Mouse (Mus musculus) CD8-positive naive resting alpha-beta T cell, adult 2 months (primary cell): ENCODE data around the gene Ms4a6c.
"Not testable (repeated sequence)": the region's sequence is repeated elsewhere in the genome, so short reads cannot be mapped to it uniquely, and the experiment has no call there.

Source experiments
- DNase-seq, 2 experiments: peaks; one replicate each; pipeline ENCODE4 v3.0.0; 2022; ENCODE audit warnings: low read depth in 2 of 2, low spot score in 2 of 2

Ms4a6c gene

DNA sequence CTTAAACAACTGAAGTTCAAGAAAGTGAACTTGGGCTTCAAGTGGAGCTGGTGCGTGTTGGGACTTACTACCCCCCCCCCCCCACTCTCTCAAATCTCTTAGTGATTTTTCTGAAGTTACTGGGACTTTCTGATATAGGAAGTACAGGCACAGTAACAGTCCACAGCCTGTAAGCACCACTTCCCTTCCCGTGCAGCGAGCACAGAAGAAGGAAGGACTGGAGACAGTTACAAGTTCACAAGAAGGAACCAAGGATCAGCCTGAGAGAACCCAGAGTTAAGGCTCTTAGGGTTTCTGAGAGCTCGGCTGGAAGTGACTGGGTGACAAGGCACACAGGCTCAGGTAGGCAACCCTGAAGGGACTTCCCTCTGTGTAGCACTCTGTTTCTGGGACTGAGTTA, at the start of gene Ms4a6c:
Gene Ms4a6c (plus strand): TSS at position 152 of the 400 bp plus-strand sequence.
- not testable (repeated sequence) for DNase-seq

DNA sequence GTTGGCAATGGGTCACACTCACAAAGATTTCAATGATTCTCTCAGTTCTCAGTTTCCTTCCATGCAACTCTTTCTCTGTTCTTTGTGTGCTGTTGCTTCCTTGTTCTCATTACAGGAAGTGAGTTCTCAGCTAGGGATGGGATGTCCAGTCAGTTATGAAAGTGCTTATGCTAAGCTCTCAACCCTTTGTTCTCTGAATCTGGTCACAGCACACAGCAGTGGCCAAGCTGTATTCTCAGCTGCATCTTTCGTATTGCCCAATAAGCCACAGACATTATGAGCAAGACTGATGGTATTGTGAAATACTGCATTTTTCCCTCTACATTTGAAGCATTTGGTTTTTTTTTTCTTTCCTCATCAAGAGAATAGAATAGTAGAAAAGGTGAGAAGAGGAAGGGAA, 38.0 kb upstream of the Ms4a6c start:
- not testable (repeated sequence) for DNase-seq

DNA sequence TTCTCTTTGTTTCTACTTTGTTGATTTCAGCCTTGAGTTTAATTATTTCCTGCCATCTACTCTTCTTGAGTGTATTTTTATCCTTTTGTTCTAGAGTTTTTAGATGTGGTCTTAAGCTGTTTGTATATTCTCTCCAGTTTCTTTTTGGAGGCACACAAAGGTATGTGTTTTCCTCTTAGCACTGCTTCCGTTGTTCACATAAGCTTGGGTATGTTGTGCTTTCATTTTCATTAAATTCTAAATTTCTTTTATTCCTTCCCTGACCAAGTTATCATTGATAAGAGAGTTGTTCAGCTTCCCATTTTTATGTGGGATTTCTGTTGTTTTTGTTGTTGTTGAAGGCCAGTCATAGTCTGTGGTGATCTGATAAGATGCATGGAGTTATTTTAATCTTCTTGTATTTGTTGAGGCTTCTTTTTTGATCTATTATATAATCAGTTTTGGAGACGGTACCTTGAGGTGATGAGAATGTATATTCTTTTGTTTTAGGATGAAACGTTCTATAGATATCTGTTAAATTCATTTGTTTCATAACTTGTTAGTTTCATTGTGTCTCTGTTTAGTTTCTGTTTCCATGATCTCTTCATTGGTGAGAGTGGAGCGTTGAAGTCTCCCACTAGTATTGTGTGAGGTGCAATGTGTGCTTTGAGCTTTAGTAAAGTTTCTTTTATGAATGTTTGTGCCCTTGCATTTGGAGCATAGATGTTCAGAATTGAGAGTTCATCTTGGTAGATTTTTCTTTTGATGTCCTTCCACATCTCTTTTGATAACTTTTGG, 33.9 kb upstream of the Ms4a6c start:
- no peak for DNase-seq

DNA sequence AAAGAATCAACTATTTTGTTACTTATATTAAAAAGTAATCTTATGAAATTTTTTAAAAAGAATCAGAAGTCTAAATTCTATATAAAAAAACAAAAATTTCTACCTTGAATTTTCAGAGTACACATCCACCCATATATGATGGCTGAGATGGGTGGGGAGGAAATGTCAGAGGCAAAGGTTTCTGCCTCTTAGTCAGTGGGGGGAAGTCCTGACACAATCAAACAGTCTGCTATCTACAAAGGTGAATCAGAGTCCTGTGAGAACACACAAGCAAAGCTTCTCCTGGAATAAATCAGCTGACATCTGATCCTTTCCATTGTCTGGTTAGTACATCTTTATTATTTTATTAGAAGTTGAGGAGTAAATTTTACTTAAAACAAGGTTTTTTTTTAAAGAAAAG, 25.8 kb upstream of the Ms4a6c start, which contains the start of gene Ms4a4b:
Gene Ms4a4b (plus strand): TSS at position 216 of the 400 bp plus-strand sequence.
- DNase-seq = no peak

DNA sequence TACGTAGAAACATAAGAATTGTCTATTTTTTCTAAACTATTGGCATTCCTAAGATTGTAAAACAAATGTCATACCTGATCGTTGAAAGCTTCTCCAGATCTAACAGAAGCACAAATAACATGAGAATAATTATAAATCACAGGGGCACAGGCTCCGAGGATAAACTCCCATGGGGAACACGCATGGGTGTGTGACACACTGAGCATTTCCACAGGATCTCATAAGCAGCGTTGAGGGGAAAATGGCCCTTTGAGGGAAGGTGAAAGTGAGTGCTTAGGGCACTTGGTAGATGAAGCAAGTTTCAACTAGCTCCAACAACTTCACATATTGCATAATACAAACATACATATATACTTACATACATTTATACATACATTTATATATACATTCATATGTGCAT, 25.2 kb upstream of the Ms4a6c start:
- no peak for DNase-seq

DNA sequence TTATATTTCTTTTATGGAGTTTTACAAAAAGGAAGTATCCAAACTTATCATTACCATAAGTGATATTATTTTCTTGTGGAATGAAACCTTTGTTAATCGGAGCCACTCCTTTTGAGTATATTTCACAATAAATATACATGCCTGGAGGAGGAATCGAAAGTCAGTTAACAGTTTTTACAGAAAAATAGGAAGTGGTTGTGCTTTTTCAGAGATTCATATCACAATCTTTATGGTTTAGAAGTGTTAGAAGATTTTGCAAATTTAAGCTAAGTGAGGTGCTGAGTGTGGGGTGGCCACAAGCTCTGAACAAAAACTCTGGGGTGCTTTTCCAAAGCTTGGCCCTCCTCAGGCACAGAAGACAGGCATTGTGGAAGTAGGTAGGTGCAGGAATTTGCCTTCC, 21.9 kb upstream of the Ms4a6c start:
- DNase-seq = no peak

DNA sequence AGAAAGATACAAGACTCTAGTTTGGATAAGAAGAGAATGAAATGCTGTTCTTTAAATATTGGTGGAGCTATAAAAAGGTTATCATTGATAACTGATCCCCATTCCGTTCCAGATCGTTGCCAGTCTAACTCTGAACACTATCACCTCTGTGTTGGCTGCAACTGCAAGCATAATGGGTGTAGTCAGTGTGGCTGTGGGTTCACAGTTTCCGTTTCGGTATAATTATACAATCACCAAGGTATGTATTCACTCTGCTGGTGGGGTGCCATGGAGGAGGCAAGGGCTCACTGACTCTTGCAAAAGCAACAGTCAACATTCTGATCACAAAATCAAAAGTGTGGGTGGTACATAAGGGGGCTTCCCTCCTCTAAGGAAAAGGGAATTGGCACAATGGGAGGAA, 10.1 kb upstream of the Ms4a6c start:
- not testable (repeated sequence) for DNase-seq

DNA sequence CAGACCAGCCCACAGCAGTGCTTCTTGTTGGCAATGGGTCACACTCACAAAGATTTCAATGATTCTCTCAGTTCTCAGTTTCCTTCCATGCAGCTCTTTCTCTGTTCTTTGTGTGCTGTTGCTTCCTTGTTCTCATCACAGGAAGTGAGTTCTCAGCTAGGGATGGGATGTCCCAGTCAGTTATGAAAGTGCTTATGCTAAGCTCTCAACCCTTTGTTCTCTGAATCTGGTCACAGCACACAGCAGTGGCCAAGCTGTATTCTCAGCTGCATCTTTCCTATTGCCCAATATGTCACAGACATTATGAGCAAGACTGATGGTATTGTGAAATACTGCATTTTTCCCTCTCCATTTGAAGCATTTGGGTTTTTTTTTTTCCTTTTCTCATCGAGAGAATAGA, 4.4 kb upstream of the Ms4a6c start:
- DNase-seq = not testable (repeated sequence)

DNA sequence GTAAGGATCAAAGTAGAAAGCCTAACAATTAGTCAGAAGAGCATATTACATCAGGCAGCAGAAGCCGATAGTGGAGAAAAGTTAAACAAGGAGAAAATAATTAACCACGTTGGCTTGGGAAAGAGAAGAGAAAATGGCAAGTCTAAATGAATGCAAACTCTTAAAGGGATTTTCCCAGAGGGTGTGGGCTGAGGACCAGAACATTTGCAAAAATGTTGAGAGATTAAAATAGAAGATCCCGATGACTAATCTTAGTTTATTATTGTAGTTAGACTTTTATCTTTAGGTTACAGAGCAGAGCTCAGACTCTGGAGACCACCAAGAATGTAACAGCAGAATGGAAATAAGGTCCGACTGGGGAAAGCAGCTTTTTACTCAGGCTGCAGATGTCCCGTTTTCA, 2.7 kb upstream of the Ms4a6c start:
- DNase-seq = no peak

DNA sequence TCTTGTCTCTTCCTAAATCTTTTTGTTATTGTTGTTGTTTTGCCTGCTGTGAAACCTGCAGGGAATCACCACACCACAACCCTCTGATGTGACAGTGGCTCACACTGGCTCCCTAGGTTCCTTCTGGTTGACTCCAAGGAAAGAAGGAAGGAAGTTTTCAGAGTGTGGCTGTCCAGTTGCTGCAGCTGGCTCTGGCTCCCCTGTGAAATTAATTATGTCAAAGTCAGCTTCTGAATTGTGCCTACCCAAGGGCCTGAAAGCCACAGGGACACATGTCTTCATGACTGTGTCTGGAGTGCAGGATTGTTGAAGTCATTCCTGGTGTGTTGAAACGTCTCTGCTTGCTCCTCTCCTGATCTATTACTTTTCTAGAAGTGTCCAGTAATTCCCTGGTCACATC, 805 bp upstream of the Ms4a6c start:
- not testable (repeated sequence) for DNase-seq

DNA sequence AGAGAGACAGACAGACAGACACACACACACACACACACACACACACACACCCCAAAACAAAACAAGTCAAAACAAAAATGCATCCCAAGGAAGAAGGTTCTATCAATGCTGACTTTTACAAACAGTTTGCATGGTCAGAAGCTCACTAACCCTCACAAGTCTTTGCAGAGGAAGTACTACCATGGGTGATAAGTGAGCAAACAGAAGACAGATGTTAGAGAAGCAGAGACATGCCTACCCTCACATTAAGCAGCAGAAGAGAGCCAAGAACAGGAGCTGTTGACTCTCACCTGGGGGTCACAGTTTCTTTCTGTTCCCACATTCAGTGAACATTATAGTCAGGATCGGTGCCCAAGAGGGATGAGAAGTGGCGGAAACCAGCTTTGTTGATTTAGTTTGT, 10.5 kb downstream of the Ms4a6c start:
- no peak for DNase-seq

DNA sequence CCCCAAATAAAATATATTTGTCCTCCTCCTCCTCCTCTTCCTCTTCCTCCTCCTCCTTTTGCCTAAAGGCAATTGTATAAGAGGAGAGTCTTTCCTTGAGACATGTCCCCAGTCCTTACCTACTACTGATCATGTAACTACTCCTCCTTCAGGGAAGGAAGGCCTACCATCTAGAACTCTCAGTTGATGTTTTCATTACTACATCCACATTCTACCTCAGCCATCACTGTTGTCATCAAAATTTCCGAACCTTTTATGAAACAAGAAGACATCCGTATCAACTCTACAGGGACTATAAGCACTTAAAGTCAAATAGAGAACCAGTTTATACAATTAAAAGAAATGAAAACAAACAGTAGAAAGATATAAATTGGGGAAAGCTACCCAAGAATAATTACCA, 13.5 kb downstream of the Ms4a6c start:
- DNase-seq = no peak

DNA sequence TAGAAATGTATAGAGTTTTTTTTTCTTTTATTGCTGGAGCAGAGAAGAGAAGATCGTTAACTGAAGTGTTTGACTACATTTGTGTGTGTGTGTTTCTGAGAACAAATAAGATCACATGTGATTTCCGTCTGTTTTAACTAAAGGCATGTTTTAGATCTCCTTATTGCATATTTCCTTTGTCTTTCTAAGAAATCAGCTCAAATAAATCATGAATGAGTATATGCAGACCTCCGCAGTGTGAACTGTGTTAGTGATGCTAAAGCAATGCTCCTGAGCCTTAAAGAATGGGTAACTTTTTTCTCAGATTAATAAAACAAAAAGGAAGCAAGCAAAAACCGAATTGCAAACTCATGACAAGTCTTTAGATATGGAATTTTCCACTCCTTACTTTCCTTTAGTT, 14.8 kb downstream of the Ms4a6c start:
- DNase-seq = no peak

DNA sequence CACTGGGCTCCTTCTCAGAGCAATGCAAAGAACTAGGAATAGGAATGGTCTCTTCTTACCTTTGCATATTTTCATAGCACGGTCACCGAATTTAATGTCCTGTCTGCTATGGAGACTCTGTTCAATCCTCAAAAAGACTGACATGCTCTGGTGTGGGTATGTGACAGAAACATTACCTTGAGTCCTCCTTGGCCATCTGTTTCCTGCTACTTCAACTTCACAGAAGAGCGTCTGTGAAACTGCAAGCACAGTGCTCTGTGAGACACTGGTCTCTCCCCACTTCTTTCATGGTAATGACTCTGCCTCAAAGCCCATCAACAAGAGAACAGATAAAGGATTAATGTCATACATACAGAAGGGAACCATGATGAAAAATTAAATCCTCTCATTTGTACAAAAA, 15.2 kb downstream of the Ms4a6c start:
- no peak for DNase-seq

DNA sequence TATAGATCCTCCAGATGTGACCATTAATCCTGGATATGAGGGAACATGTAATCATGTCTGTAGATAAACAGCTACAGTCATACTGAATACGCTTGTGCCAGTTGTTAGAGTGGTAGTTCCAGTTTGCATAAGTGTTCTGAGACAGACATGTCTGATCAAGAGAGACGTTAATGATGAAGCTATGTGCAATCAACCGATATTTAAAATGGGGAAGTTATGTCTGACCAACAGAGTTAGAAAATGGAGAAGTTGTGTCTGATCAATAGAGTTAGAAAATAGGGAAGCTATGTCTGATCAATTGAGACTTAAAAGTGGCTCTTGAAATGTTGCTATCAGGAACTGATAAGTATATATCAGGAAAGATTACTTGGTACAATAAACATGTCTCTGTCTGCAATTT, 16.1 kb downstream of the Ms4a6c start:
- DNase-seq = no peak

DNA sequence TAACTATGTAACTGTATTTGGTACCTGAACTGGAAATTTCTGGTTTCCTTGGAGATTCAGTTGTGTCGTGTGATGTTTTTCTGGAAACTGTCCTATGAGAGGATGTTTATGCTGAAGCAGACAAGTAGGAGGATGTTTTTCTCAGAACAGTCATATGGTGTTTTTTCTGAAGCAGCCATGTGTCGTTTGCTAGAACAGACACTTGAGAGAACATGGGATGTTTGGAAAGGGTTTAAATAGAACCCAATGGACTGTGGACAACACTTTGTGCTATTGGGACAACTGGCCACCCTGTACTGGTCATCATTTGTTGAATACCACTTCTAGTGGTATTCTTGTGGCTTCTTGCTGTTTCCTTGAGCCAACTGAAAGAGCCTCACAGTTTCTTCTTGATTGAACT, 16.6 kb downstream of the Ms4a6c start, which contains the start of gene Gm8369:
Gene Gm8369 (plus strand): TSS at position 193 of the 400 bp plus-strand sequence.
- DNase-seq = peak in 1 of 2 experiments; percentile 51

DNA sequence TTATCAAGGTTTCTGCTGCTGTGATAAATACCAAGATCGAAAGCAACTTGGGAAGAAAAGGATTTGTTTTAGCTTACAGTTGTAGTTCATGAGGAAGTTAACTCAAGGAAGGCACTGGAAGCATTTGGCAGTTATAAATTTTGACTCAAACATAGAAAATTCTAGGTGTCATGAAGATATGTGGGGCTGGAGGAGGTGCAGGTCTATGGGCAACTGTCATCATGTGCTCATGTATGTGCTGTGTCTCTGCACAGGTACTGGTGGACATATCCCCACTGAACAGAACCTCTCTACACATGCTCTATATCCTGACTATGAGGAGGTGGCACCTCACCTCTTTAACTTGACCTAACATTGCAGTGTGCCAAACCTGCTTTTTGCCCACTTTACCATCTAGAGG, 17.4 kb downstream of the Ms4a6c start:
- DNase-seq = no peak

DNA sequence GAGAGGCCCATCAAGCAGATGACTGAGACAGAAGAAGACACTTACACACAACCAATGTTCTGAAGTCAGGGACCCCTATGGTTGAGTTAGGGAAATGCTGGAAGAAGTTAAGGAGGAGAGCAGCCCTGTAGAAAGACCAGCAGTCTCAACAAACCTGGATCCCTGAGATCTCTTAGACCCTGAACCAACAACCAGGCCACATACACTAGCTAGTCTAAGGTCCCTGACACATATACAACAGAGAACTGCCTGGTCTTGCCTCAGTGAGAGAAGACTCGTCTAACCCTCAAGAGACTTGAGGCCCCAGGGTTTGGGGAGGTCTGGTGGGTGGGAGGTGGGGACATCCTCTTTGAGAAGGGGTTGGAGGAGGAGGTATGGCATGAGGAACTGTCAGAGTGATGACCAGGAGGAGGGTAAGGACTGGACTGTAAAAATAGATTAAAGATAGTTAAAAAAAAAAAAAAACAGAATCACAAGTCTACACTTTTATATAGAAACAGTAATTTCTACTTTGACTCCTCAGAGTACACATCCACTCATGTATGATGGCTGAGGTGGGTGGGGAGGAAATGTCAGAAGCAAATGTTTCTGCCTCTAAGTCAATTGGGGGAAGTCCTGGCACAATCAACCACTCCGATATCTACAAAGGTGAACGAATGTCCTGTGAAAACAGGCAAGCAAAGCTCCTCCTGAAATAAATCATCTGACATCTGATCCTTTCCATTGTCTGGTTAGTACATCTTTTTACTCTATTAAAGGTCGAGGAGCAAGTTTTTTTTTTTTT, 22.4 kb downstream of the Ms4a6c start:
- DNase-seq = no peak

DNA sequence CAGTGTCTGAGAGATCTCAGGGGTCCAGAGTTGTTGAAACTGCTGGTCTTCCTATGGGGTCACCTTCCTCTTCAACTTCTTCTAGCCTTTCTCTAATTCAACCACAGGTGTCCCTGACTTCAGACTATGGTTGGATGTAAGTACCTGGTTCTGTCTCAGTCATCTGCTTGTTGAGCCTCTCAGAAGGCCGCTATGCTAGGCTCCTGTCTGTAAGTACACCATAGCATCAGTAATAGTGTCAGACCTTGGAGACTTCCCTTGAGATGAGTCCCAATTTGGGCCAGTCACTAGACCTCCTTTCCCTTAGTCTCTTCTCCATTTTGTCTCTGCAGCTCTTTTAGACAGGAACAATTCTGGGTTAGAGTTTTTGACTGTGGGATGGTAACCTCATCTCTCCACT, 23.5 kb downstream of the Ms4a6c start:
- no peak for DNase-seq

DNA sequence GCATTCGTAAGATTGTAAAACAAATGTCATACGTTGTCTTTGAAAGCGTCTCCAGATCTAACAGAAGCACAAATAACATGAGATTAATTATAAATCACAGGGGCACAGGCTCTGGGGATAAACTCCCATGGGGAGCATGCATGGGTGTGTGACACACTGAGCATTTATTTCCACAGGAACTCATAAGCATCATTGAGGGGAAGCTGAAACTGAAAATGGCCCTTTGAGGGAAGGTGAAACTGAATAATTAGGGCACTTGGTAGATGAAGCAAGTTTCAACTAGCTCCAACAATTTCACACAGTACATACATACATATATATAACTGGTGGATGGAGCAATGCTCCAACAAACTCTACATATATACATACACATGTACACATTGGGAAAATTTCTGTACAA, 25.4 kb downstream of the Ms4a6c start:
- DNase-seq = no peak

DNA sequence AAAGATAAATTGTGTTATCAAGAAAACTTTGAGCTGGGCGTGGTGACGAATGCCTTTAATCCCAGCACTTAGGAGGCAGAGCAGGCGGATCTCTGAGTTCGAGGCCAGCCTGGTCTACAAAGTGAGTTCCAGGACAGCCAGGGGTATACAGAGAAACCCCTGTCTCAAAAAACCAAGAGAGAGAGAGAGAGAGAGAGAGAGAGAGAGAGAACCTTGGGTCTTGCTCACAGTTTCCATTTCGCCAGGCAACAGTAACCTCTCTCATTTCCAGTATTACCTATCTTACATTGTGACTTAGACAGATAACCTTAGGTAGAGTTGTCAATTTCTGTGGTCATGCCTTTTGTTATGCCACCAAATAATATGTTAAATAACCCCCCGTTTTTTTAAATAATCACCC, 27.2 kb downstream of the Ms4a6c start:
- no peak for DNase-seq

DNA sequence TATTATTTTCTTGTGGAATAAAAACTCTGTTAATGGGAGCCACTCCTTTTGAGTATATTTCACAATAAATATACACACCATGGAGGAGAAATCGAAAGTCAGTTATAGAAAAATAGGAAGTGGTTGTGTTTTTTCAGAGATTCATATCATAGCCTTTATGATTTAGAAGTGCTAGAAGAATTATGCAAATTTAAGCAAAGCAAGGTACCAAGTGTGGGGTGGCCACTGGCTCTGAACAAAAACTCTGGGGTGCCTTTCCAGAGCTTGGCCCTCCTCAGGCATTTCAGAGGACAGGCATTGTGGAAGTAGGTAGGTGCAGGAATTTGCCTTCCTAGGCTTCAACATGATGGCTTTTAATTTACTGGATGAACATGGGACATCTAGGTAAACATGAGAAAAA, 28.1 kb downstream of the Ms4a6c start:
- DNase-seq = not testable (repeated sequence)
